18 mouse cellular contexts compared by ENCODE assay signal in the genomic region with DNA sequence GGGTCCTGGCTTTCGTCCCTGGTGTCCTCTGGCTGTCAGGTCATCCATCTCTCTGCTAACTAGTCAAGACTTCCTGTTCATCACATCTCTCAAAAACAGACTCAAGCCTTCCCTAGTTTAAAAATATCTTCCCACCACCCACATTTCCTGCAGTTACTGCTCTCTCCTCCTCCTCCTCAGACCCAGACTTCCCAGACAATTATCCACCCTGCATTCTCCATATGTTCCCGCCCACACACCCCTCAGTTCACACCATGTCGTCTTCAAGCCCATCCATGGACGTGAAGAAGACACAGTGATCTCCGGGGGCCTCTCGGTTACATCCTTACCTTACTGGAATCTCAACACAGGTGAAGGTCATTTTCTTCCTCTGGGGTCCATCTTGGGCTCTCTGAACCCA.
DNase-seq lines count a peak whose midpoint lies in the region; ATAC-seq lines count a peak whose summit lies in the region.
"Had no signal": no experiment of that assay in that cellular context is flagged by ENCODE, and none has a peak within 500 bp of the region (broad histone marks: within the 10 kb centered on the region; RNA-seq: fewer than 3 reads in every experiment).

No protein-coding gene starts in this region.

- peak; percentile 20 to 26 for DNase-seq in layer of hippocampus, adult 18-20 months (ENCODE audit: low spot score in 2 of 2)
- no peak for DNase-seq in layer of hippocampus, adult 9-10 months (ENCODE audit: low spot score)
- DNase-seq in frontal cortex, postnatal 14 days (ENCODE audit: low spot score in 2 of 2), result peak; percentile 52 to 59
- peak; percentile 50 to 55 for DNase-seq in left cerebral cortex, postnatal 10 days (ENCODE audit: extremely low spot score in 1 of 2, low spot score in 2 of 2)
- DNase-seq in right cerebral cortex, postnatal 36 days (ENCODE audit: low spot score in 2 of 2), result peak; percentile 72 to 86
- no peak for DNase-seq in lung, postnatal 10 days
- DNase-seq: adrenal gland, adult 2 months; cerebellum, adult 11-12 months; cerebellum, postnatal 36 days; gastrocnemius, postnatal 10 days; heart, postnatal 14 days; liver, embryonic 13.5 days; retina, postnatal 1 day; thymus, postnatal 25 days had no signal

- intact Hi-C loops in left cerebral cortex, postnatal 10 days (cut with DNase I), result no loop called here

- ATAC-seq in megakaryocyte progenitor cell, adult 5-6 weeks (replicated peaks; ENCODE audit: poor library complexity), result no peak
- ATAC-seq: forebrain, embryonic 14.5 days; intestine, postnatal 0 days; midbrain, embryonic 13.5 days had no signal

Comparison
In these comparisons a context has a peak if more than half of its experiments do, and no peak if none do; other contexts are left out.
1. DNase-seq: peak in layer of hippocampus, adult 18-20 months (2 of 2), frontal cortex, postnatal 14 days (2 of 2), left cerebral cortex, postnatal 10 days (2 of 2) and right cerebral cortex, postnatal 36 days (2 of 2); none in layer of hippocampus, adult 9-10 months (single experiment) and lung, postnatal 10 days (single experiment).